Mouse (Mus musculus): ENCODE measurements around the gene Foxn4.

- TF ChIP-seq CTCF (conservative IDR thresholded peaks at IDR 0.05 in 1 of 2, IDR thresholded peaks at IDR 0.05 in 1 of 2; ENCODE audit: low read depth in 2 of 2, low read length in 2 of 2) (no peak), TCF12 (IDR thresholded peaks at IDR 0.05; ENCODE audit: low read depth, low read length) (no peak), ZC3H11A (IDR thresholded peaks at IDR 0.05; ENCODE audit: low read depth, low read length) (no peak), MEF2A (IDR thresholded peaks at IDR 0.05; ENCODE audit: borderline replicate concordance, low read depth, low read length) (no peak), POLR2A (IDR thresholded peaks at IDR 0.05; ENCODE audit: low read depth, low read length) (no peak), EP300 (IDR thresholded peaks at IDR 0.05; ENCODE audit: low read length) (no peak), RAD21 (IDR thresholded peaks at IDR 0.05; ENCODE audit: low read depth, low read length) (no peak)
These were observed 67.4 kb downstream of the Foxn4 start for GRCm38 (mm10) chr5:114206158-114206557.

All from CH12.LX (cell line).